Mouse (Mus musculus) midbrain, postnatal 0 days (tissue): ENCODE data around the gene Ppan. TPM values are rescaled to one million over a fixed set of nuclear protein-coding genes. Genes with fewer than 3 reads are reported as not detected.

Experiments
- ATAC-seq: fragments of 200-750 bp; cut with Nextera tagmentation; 2 replicates; pipeline ENCODE4 v1.8.0; 2017; ENCODE audit warnings: moderate number of reproducible peaks, mild to moderate bottlenecking, moderate TSS enrichment, moderate library complexity; ENCODE audit not compliant: low FRiP score
- DNase-seq: peaks from one replicate; pipeline ENCODE4 v3.0.0-alpha.2; 2015; ENCODE audit warnings: low spot score
- H3K27ac ChIP-seq: fragments of 300-500 bp; sonication (generic); 2 replicates; pipeline ENCODE4 v1.5.1; 2014; ENCODE audit warnings: low read depth, mild to moderate bottlenecking, low read length, mixed read lengths
- H3K27me3 ChIP-seq: fragments of 300-500 bp; sonication (generic); 2 replicates; pipeline ENCODE4 v1.6.1; 2014; ENCODE audit warnings: low read length, control low read depth, mixed read lengths; ENCODE audit not compliant: insufficient read depth
- H3K36me3 ChIP-seq: fragments of 300-500 bp; sonication (generic); 2 replicates; pipeline ENCODE4 v1.6.1; 2014; ENCODE audit warnings: low read length, control low read depth, mixed read lengths; ENCODE audit not compliant: insufficient read depth
- H3K4me1 ChIP-seq: fragments of 300-500 bp; sonication (generic); 2 replicates; pipeline ENCODE4 v1.6.1; 2014; ENCODE audit warnings: mild to moderate bottlenecking, control low read depth, antibody characterized with exemption, low read length, mixed read lengths; ENCODE audit not compliant: insufficient read depth
- H3K4me2 ChIP-seq: fragments of 300-500 bp; sonication (generic); 2 replicates; pipeline ENCODE4 v1.6.1; 2014; ENCODE audit warnings: low read depth, mild to moderate bottlenecking, low read length, mixed read lengths; ENCODE audit not compliant: poor library complexity, severe bottlenecking
- H3K4me3 ChIP-seq: fragments of 300-500 bp; sonication (generic); 2 replicates; pipeline ENCODE4 v1.5.1; 2014; ENCODE audit warnings: low read depth, mild to moderate bottlenecking, low read length, moderate library complexity
- H3K9ac ChIP-seq: fragments of 300-500 bp; sonication (generic); replicated peaks from 2 replicates; pipeline ENCODE4 v1.6.1; 2014; ENCODE audit warnings: mild to moderate bottlenecking, low read length, moderate library complexity, mixed read lengths; ENCODE audit not compliant: poor library complexity, severe bottlenecking
- H3K9me3 ChIP-seq: fragments of 300-500 bp; sonication (generic); 2 replicates; pipeline ENCODE4 v1.6.1; 2016; ENCODE audit warnings: low read length, control low read depth
- CTCF ChIP-seq: IDR thresholded peaks from 2 replicates; pipeline ENCODE4 v1.5.1; 2016; ENCODE audit warnings: antibody characterized with exemption, mild to moderate bottlenecking
- WGBS: fragments of 180-500 bp; shearing (Covaris S2); extraction: QIAGEN DNeasy Blood & Tissue Kit; methylation state at CpG from one replicate; pipeline ENCODE4 v1.1.7; 2014; 5-methylcytosine and 5-hydroxymethylcytosine counted together
- polyA plus RNA-seq: library from polyadenylated mRNA; unstranded; fragments of >200 nt; fragmentation: Nextera tagmentation; extraction: Ambion mirVana; gene quantifications from 2 replicates; pipeline ENCODE4 v1.2.1, GENCODE M21; 2015
- total RNA-seq: library from RNA; depleted of rRNA; stranded (reverse); fragments of >200 nt; gene quantifications from 2 replicates; pipeline ENCODE4 v1.2.3, GENCODE M21; 2014

Gene Ppan
- total and polyA plus RNA-seq, 2 experiments from 2014 or later: 37.9 to 42.0 TPM

GRCm38 (mm10) chr9:20892104-20892653, 4.2 kb downstream of the Ppan start:
- no peaks in the 10 kb centered on the region for H3K27me3 ChIP-seq
- H3K36me3 ChIP-seq: peaks cover 52% of the 10 kb centered on the region
- H3K4me1 ChIP-seq: peaks cover 5% of the 10 kb centered on the region
- H3K4me2 ChIP-seq: no peak overlapping the region
- no peak overlapping the region for H3K4me3 ChIP-seq
- H3K9ac ChIP-seq: no peak overlapping the region
- no peak for ATAC-seq
- no peak for DNase-seq
- 79% methylated on average over 5 of the region's 5 CpGs for WGBS
- TF ChIP-seq CTCF: no peak
- no peaks in the 10 kb centered on the region for H3K9me3 ChIP-seq
- no peak overlapping the region for H3K27ac ChIP-seq

- TF ChIP-seq CTCF: no peak
- no peak for DNase-seq
- Histone ChIP-seq H3K27ac (no peak overlapping the region), H3K27me3 (no peaks in the 10 kb centered on the region), H3K4me1 (peaks cover 7% of the 10 kb centered on the region), H3K36me3 (peaks cover 52% of the 10 kb centered on the region), H3K4me2 (no peak overlapping the region), H3K9me3 (no peaks in the 10 kb centered on the region), H3K4me3 (no peak overlapping the region), H3K9ac (no peak overlapping the region)
- ATAC-seq: no peak
- WGBS: 68% methylated on average over 5 of the region's 5 CpGs
Observed at GRCm38 (mm10) chr9:20893069-20893468, 5.1 kb downstream of the Ppan start.

- peaks cover 7% of the 10 kb centered on the region for H3K4me1 ChIP-seq
- H3K4me2 ChIP-seq: no peak overlapping the region
- TF ChIP-seq CTCF: no peak
- H3K27me3 ChIP-seq: no peaks in the 10 kb centered on the region
- WGBS: 90% methylated on average over 13 of the region's 13 CpGs
- ATAC-seq (no peak), DNase-seq (no peak)
- no peaks in the 10 kb centered on the region for H3K9me3 ChIP-seq
- peaks cover 52% of the 10 kb centered on the region for H3K36me3 ChIP-seq
- no peak overlapping the region for H3K4me3 ChIP-seq
- no peak overlapping the region for H3K9ac ChIP-seq
- no peak overlapping the region for H3K27ac ChIP-seq
Observed at GRCm38 (mm10) chr9:20893590-20894343, 5.8 kb downstream of the Ppan start.

GRCm38 (mm10) chr9:20894629-20895028, 6.7 kb downstream of the Ppan start:
- 92% methylated on average over 15 of the region's 15 CpGs for WGBS
- no peak for DNase-seq
- no peak for ATAC-seq
- H3K9me3 ChIP-seq: no peaks in the 10 kb centered on the region
- H3K27me3 ChIP-seq: no peaks in the 10 kb centered on the region
- H3K4me1 ChIP-seq: peaks cover 4% of the 10 kb centered on the region
- H3K4me3 ChIP-seq: no peak overlapping the region
- no peak overlapping the region for H3K27ac ChIP-seq
- H3K36me3 ChIP-seq: peaks cover 52% of the 10 kb centered on the region
- no peak overlapping the region for H3K9ac ChIP-seq
- TF ChIP-seq CTCF: no peak
- no peak overlapping the region for H3K4me2 ChIP-seq

- Histone ChIP-seq H3K4me2 (no peak overlapping the region), H3K27me3 (no peaks in the 10 kb centered on the region), H3K36me3 (peaks cover 49% of the 10 kb centered on the region), H3K9ac (no peak overlapping the region), H3K9me3 (no peaks in the 10 kb centered on the region), H3K4me3 (no peak overlapping the region), H3K4me1 (peaks cover 4% of the 10 kb centered on the region), H3K27ac (no peak overlapping the region)
- ATAC-seq: no peak
- TF ChIP-seq CTCF: no peak
- DNase-seq: no peak
- WGBS: 94% methylated on average over 9 of the region's 9 CpGs
Observed at GRCm38 (mm10) chr9:20895382-20895781, 7.4 kb downstream of the Ppan start.

GRCm38 (mm10) chr9:20897736-20898510, 9.9 kb downstream of the Ppan start:
- peaks cover 4% of the 10 kb centered on the region for H3K4me1 ChIP-seq
- H3K4me2 ChIP-seq: peak overlapping the region; percentile 65
- no peaks in the 10 kb centered on the region for H3K27me3 ChIP-seq
- ATAC-seq (peak; percentile 38), DNase-seq (no peak)
- H3K9ac ChIP-seq: peak overlapping the region; percentile 91
- H3K36me3 ChIP-seq: peaks cover 28% of the 10 kb centered on the region
- H3K9me3 ChIP-seq: no peaks in the 10 kb centered on the region
- no peak for TF ChIP-seq CTCF
- peak overlapping the region; percentile 93 for H3K4me3 ChIP-seq
- H3K27ac ChIP-seq: peak overlapping the region; percentile 34; the same call in 1 of the 2 replicates
- WGBS: 7% methylated on average over 23 of the region's 39 CpGs
